In genomic region chr13:108861707-108862106, GRCm38 (mm10) we compare ENCODE assay signal across 21 mouse cellular contexts.
"Had no signal": no experiment of that assay in that cellular context is flagged by ENCODE, and none has a peak within 500 bp of the region (broad histone marks: within the 10 kb centered on the region; RNA-seq: fewer than 3 reads in every experiment).

No protein-coding gene starts in this region.

- H3K4me3 ChIP-seq: kidney, embryonic 15.5 days; limb, embryonic 10.5 days; limb, embryonic 13.5 days; liver, embryonic 12.5 days; liver, embryonic 15.5 days; lung, embryonic 15.5 days; midbrain, embryonic 10.5 days; midbrain, embryonic 13.5 days; myocyte; neural tube, embryonic 13.5 days had no signal

- DNase-seq: kidney, adult 11 months; kidney, adult 8-10 months; kidney, postnatal 10 days; liver; lung, adult 18-20 months; lung, postnatal 10 days; lung, postnatal 36 days; retina, postnatal 1 day; thymus, adult 2 months; thymus, postnatal 14 days had no signal

- H3K27ac ChIP-seq: kidney, embryonic 15.5 days; limb, embryonic 10.5 days; limb, embryonic 13.5 days; liver, embryonic 12.5 days; liver, embryonic 15.5 days; lung, embryonic 15.5 days; midbrain, embryonic 10.5 days; midbrain, embryonic 13.5 days; neural tube, embryonic 13.5 days had no signal

- H3K4me2 ChIP-seq: kidney, embryonic 15.5 days; limb, embryonic 13.5 days; liver, embryonic 12.5 days; liver, embryonic 15.5 days; lung, embryonic 15.5 days; midbrain, embryonic 13.5 days; neural tube, embryonic 13.5 days had no signal

- H3K36me3 ChIP-seq: kidney, embryonic 15.5 days; limb, embryonic 10.5 days; limb, embryonic 13.5 days; liver, embryonic 12.5 days; liver, embryonic 15.5 days; lung, embryonic 15.5 days; midbrain, embryonic 10.5 days; midbrain, embryonic 13.5 days; neural tube, embryonic 13.5 days had no signal

- ATAC-seq: liver, embryonic 12.5 days; midbrain, embryonic 13.5 days; midbrain, embryonic 16.5 days had no signal

- H3K4me1 ChIP-seq: limb, embryonic 10.5 days; limb, embryonic 13.5 days; lung, embryonic 15.5 days; midbrain, embryonic 10.5 days; midbrain, embryonic 13.5 days; neural tube, embryonic 13.5 days had no signal

- H3K27me3 ChIP-seq: kidney, embryonic 15.5 days; limb, embryonic 13.5 days; liver, embryonic 12.5 days; liver, embryonic 15.5 days; lung, embryonic 15.5 days; midbrain, embryonic 13.5 days; neural tube, embryonic 13.5 days had no signal

- H3K9ac ChIP-seq: kidney, embryonic 15.5 days; limb, embryonic 13.5 days; liver, embryonic 12.5 days; liver, embryonic 15.5 days; lung, embryonic 15.5 days; midbrain, embryonic 13.5 days; neural tube, embryonic 13.5 days had no signal

- H3K9me3 ChIP-seq: kidney, embryonic 15.5 days; limb, embryonic 10.5 days; limb, embryonic 13.5 days; liver, embryonic 12.5 days; liver, embryonic 15.5 days; lung, embryonic 15.5 days; midbrain, embryonic 10.5 days; midbrain, embryonic 13.5 days; neural tube, embryonic 13.5 days had no signal
